ENCODE assay signal across 10 mouse cellular contexts in the genomic region with DNA sequence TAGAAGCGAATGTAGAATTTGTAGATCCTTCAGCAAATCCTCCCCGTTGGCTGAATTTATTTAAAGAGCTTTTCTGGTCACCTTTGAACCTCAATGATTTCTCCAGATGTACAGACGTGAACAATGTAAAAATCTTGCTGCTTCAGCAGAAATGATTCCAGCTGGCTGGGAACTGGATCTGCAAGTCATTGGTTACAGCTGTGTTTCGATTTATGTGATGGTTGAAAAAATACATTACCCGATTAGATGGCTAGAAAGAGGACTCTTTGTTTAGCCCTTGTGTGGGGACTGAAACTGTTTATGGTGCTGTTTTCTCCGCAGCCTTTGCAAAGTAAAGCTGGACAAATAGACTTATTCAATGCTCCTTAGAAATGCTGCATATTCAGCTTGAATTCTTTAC. TPM values are rescaled to one million over a fixed set of nuclear protein-coding genes. Genes with fewer than 3 reads are reported as not detected.
A peak's percentile ranks its signal among the peaks of the same experiment; 100 is the strongest.
DNase-seq lines count a peak whose midpoint lies in the region; ATAC-seq lines count a peak whose summit lies in the region.
"Had no signal": no experiment of that assay in that cellular context is flagged by ENCODE, and none has a peak within 500 bp of the region (broad histone marks: within the 10 kb centered on the region; RNA-seq: fewer than 3 reads in every experiment).

No protein-coding gene starts in this region.

- H3K4me3 ChIP-seq in forebrain, embryonic 10.5 days, result no peak overlapping the region
- no peak overlapping the region for H3K4me3 ChIP-seq in limb, embryonic 11.5 days (ENCODE audit: low read depth, low read length)

- H3K27ac ChIP-seq in forebrain, embryonic 10.5 days, result peak overlapping the region; percentile 16; the same call in 1 of the 2 replicates
- peak overlapping the region; percentile 63 for H3K27ac ChIP-seq in limb, embryonic 11.5 days (replicated peaks; ENCODE audit: low read depth, low read length)
- H3K27ac ChIP-seq: liver, embryonic 14.5 days had no signal

- H3K4me2 ChIP-seq in limb, embryonic 11.5 days (ENCODE audit: low read depth, severe bottlenecking), result no peak overlapping the region

- peak; percentile 40 for DNase-seq in heart, adult 8-10 months (ENCODE audit: low spot score)
- DNase-seq in heart, postnatal 25 days (ENCODE audit: low spot score), result no peak
- DNase-seq in 3T3-L1 (ENCODE audit: low read depth, low spot score), result peak; percentile 58
- no peak for DNase-seq in forebrain, embryonic 10.5 days (ENCODE audit: extremely low spot score, low spot score)
- DNase-seq in limb, embryonic 11.5 days (ENCODE audit: low spot score), result peak; percentile 65
- no peak for DNase-seq in left cerebral cortex, adult 9 months (ENCODE audit: low spot score in 2 of 2)
- no peak for DNase-seq in ovary, adult 18-20 months (ENCODE audit: low spot score)
- no peak for DNase-seq in left cerebral cortex, adult 8-10 months (ENCODE audit: low spot score in 2 of 2)

- H3K36me3 ChIP-seq in forebrain, embryonic 10.5 days (replicated peaks), result no peaks in the 10 kb centered on the region
- H3K36me3 ChIP-seq in limb, embryonic 11.5 days (ENCODE audit: control insufficient read depth, insufficient read depth, low read length), result no peaks in the 10 kb centered on the region

- WGBS in forebrain, embryonic 10.5 days, result 49% methylated on average over 6 of the region's 6 CpGs
- 29% methylated on average over 6 of the region's 6 CpGs for WGBS in limb, embryonic 11.5 days

- H3K27me3 ChIP-seq in forebrain, embryonic 10.5 days (ENCODE audit: poor library complexity, severe bottlenecking), result no peaks in the 10 kb centered on the region
- H3K27me3 ChIP-seq in limb, embryonic 11.5 days (ENCODE audit: control insufficient read depth, insufficient read depth, low read length), result no peaks in the 10 kb centered on the region

- H3K9me3 ChIP-seq in forebrain, embryonic 10.5 days, result no peaks in the 10 kb centered on the region
- no peaks in the 10 kb centered on the region for H3K9me3 ChIP-seq in limb, embryonic 11.5 days (ENCODE audit: control insufficient read depth, low read length)

- peak; percentile 84 for ATAC-seq in limb, embryonic 11.5 days (ENCODE audit: insufficient number of reproducible peaks, low FRiP score, low TSS enrichment, low read depth)

- intact Hi-C loops in heart, postnatal 25 days (cut with DNase I), result no loop called here

- peaks cover 11% of the 10 kb centered on the region for H3K4me1 ChIP-seq in forebrain, embryonic 10.5 days
- H3K4me1 ChIP-seq in limb, embryonic 11.5 days (ENCODE audit: control insufficient read depth, insufficient read depth, low read length), result no peaks in the 10 kb centered on the region

- H3K9ac ChIP-seq in limb, embryonic 11.5 days (ENCODE audit: low read length), result no peak overlapping the region
- H3K9ac ChIP-seq: liver, embryonic 14.5 days had no signal

RNA-seq across cellular contexts. Expression of a gene that starts 34.6 kb away (rescaled TPM):
- total RNA-seq in heart, adult 8-10 months (2022), result not detected
- total RNA-seq in heart, postnatal 25 days (2021), result not detected
- polyA plus RNA-seq in forebrain, embryonic 10.5 days (2016; fragmentation: Nextera tagmentation; extraction: Ambion mirVana), result not detected in 2 replicates
- not detected in 2 replicates for polyA plus RNA-seq in limb, embryonic 11.5 days (2014; fragmentation: Nextera tagmentation; extraction: Ambion mirVana)
- total RNA-seq in left cerebral cortex, adult 8-10 months (2022), result not detected
- polyA plus RNA-seq: liver, embryonic 14.5 days; small intestine, adult 2 months had no signal

Comparison
In these comparisons a context has a peak if more than half of its experiments do, and no peak if none do; other contexts are left out.
1. DNase-seq: peak in heart, adult 8-10 months (single experiment), 3T3-L1 (single experiment) and limb, embryonic 11.5 days (single experiment); none in heart, postnatal 25 days (single experiment), forebrain, embryonic 10.5 days (single experiment), left cerebral cortex, adult 9 months (0 of 2), ovary, adult 18-20 months (single experiment) and left cerebral cortex, adult 8-10 months (0 of 2).